Mouse (Mus musculus) CH12.LX (cell line): ENCODE data around the gene Fam19a5.

Experiments used
- BHLHE40 ChIP-seq: IDR thresholded peaks from 2 replicates; pipeline ENCODE4 v1.6.1; 2011; ENCODE audit warnings: mild to moderate bottlenecking, low read depth, low read length, improper control_type of control experiment
- CHD2 ChIP-seq: IDR thresholded peaks from 2 replicates; pipeline ENCODE4 v1.6.1; 2011; ENCODE audit warnings: low read length, improper control_type of control experiment
- CTCF ChIP-seq, 2 experiments: IDR thresholded peaks in 1 of 2; conservative IDR thresholded peaks in 1 of 2; 2 replicates each; pipeline ENCODE4 v1.5.1; 2011 to 2012; ENCODE audit warnings: low read depth in 2 of 2, low read length in 2 of 2, improper control_type of control experiment in 1 of 2, inconsistent platforms in 1 of 2, mild to moderate bottlenecking in 1 of 2, moderate library complexity in 1 of 2
- EP300 ChIP-seq: IDR thresholded peaks from 2 replicates; pipeline ENCODE4 v1.6.1; 2011; ENCODE audit warnings: low read length, improper control_type of control experiment
- ETS1 ChIP-seq: conservative IDR thresholded peaks from 2 replicates; pipeline ENCODE4 v1.6.1; 2012; ENCODE audit warnings: low read depth, mild to moderate bottlenecking, inconsistent platforms, low read length, improper control_type of control experiment, moderate library complexity
- MAFK ChIP-seq: IDR thresholded peaks from 2 replicates; pipeline ENCODE4 v1.6.1; 2011; ENCODE audit warnings: low read length, improper control_type of control experiment; ENCODE audit not compliant: insufficient replicate concordance
- MAX ChIP-seq: IDR thresholded peaks from 2 replicates; pipeline ENCODE4 v1.6.1; 2011; ENCODE audit warnings: low read length, improper control_type of control experiment
- MYC ChIP-seq: IDR thresholded peaks from 2 replicates; pipeline ENCODE4 v1.6.1; 2011; ENCODE audit warnings: low read depth, mild to moderate bottlenecking, improper control_type of control experiment, low read length
- POLR2A ChIP-seq: IDR thresholded peaks from 2 replicates; pipeline ENCODE4 v1.6.1; 2011; ENCODE audit warnings: low read depth, mild to moderate bottlenecking, improper control_type of control experiment, low read length
- RCOR1 ChIP-seq: conservative IDR thresholded peaks from 2 replicates; pipeline ENCODE4 v1.6.1; 2012; ENCODE audit warnings: low read depth, mild to moderate bottlenecking, inconsistent platforms, low read length, improper control_type of control experiment
- SIN3A ChIP-seq: IDR thresholded peaks from 2 replicates; pipeline ENCODE4 v1.6.1; 2012; ENCODE audit warnings: low read length, improper control_type of control experiment, inconsistent platforms
- TCF12 ChIP-seq: IDR thresholded peaks from 2 replicates; pipeline ENCODE4 v1.6.1; 2014; ENCODE audit warnings: low read depth, mild to moderate bottlenecking, inconsistent platforms, low read length, improper control_type of control experiment
- USF2 ChIP-seq: conservative IDR thresholded peaks from 2 replicates; pipeline ENCODE4 v1.6.1; 2011; ENCODE audit warnings: low read depth, low read length, improper control_type of control experiment
- ZKSCAN1 ChIP-seq: IDR thresholded peaks from 2 replicates; pipeline ENCODE4 v1.6.1; 2012; ENCODE audit warnings: low read depth, inconsistent platforms, low read length, improper control_type of control experiment, borderline replicate concordance

GRCm38 (mm10) chr15:87544401-87545129, 466 bp downstream of the Fam19a5 start:
- no peak for TF ChIP-seq MYC
- no peak for TF ChIP-seq MAFK
- TF ChIP-seq POLR2A, result no peak
- TF ChIP-seq EP300, result no peak
- TF ChIP-seq RCOR1, result no peak
- no peak for TF ChIP-seq CTCF (conservative IDR thresholded peaks at IDR 0.05 in 1 of 2, IDR thresholded peaks at IDR 0.05 in 1 of 2; ENCODE audit: low read depth in 2 of 2, low read length in 2 of 2)
- TF ChIP-seq TCF12, result no peak
- TF ChIP-seq ZKSCAN1, result no peak
- TF ChIP-seq USF2, result no peak
- TF ChIP-seq BHLHE40, result no peak
- TF ChIP-seq ETS1, result no peak
- no peak for TF ChIP-seq MAX
- no peak for TF ChIP-seq SIN3A
- no peak for TF ChIP-seq CHD2
